Comparison of ENCODE assay signal across 11 mouse cellular contexts in genomic region chr7:89463775-89464592, GRCm38 (mm10). TPM values are rescaled to one million over a fixed set of nuclear protein-coding genes. Genes with fewer than 3 reads are reported as not detected.
DNase-seq lines count a peak whose midpoint lies in the region; ATAC-seq lines count a peak whose summit lies in the region.
"Had no signal": no experiment of that assay in that cellular context is flagged by ENCODE, and none has a peak within 500 bp of the region (broad histone marks: within the 10 kb centered on the region; RNA-seq: fewer than 3 reads in every experiment).

No protein-coding gene starts in this region.

- H3K9ac ChIP-seq in hindbrain, embryonic 12.5 days: no peak overlapping the region
- H3K9ac ChIP-seq in forebrain, embryonic 14.5 days (ENCODE audit: low read length): no peak overlapping the region
- H3K9ac ChIP-seq in limb, embryonic 13.5 days: no peak overlapping the region
- H3K9ac ChIP-seq: intestine, embryonic 15.5 days had no signal

- H3K27me3 ChIP-seq in hindbrain, embryonic 12.5 days: no peaks in the 10 kb centered on the region
- no peaks in the 10 kb centered on the region for H3K27me3 ChIP-seq in hindbrain, embryonic 10.5 days (ENCODE audit: insufficient read depth, poor library complexity, severe bottlenecking)
- no peaks in the 10 kb centered on the region for H3K27me3 ChIP-seq in forebrain, embryonic 14.5 days (replicated peaks; ENCODE audit: control insufficient read depth, insufficient read depth, low read length)
- H3K27me3 ChIP-seq in limb, embryonic 13.5 days: no peaks in the 10 kb centered on the region
- H3K27me3 ChIP-seq: intestine, embryonic 15.5 days had no signal

- no peak overlapping the region for H3K4me3 ChIP-seq in hindbrain, embryonic 12.5 days
- no peak overlapping the region for H3K4me3 ChIP-seq in hindbrain, embryonic 10.5 days
- H3K4me3 ChIP-seq in forebrain, embryonic 14.5 days (ENCODE audit: low read depth, low read length): no peak overlapping the region
- no peak overlapping the region for H3K4me3 ChIP-seq in limb, embryonic 13.5 days
- H3K4me3 ChIP-seq: intestine, embryonic 15.5 days had no signal

- no peaks in the 10 kb centered on the region for H3K36me3 ChIP-seq in hindbrain, embryonic 12.5 days
- H3K36me3 ChIP-seq in hindbrain, embryonic 10.5 days: no peaks in the 10 kb centered on the region
- H3K36me3 ChIP-seq in forebrain, embryonic 14.5 days (ENCODE audit: control insufficient read depth, insufficient read depth, low read length): no peaks in the 10 kb centered on the region
- H3K36me3 ChIP-seq in limb, embryonic 13.5 days: no peaks in the 10 kb centered on the region
- H3K36me3 ChIP-seq: intestine, embryonic 15.5 days had no signal

- 0 out of 2 replicates have a peak, but pooled peaks have one; percentile 19 for ATAC-seq in hindbrain, embryonic 12.5 days (ENCODE audit: low FRiP score)
- peak; percentile 78 for ATAC-seq in forebrain, embryonic 14.5 days
- ATAC-seq in limb, embryonic 13.5 days (ENCODE audit: low FRiP score, low read depth): 0 out of 2 replicates have a peak, but pooled peaks have one; percentile 49
- no peak for ATAC-seq in megakaryocyte-erythroid progenitor cell, adult 5-6 weeks (replicated peaks; ENCODE audit: low FRiP score, low TSS enrichment, poor library complexity, severe bottlenecking)
- ATAC-seq: intestine, embryonic 15.5 days had no signal

- no peaks in the 10 kb centered on the region for H3K4me1 ChIP-seq in hindbrain, embryonic 12.5 days
- H3K4me1 ChIP-seq in hindbrain, embryonic 10.5 days (replicated peaks): 0 out of 2 replicates have a peak, but pooled peaks cover 4% of the 10 kb centered on the region
- H3K4me1 ChIP-seq in forebrain, embryonic 14.5 days (ENCODE audit: control insufficient read depth, insufficient read depth, low read length): peaks cover 4% of the 10 kb centered on the region; the same call in 1 of the 2 replicates
- H3K4me1 ChIP-seq in limb, embryonic 13.5 days: peaks cover 43% of the 10 kb centered on the region
- H3K4me1 ChIP-seq: intestine, embryonic 15.5 days had no signal

- 70% methylated on average over 10 of the region's 10 CpGs for WGBS in hindbrain, embryonic 12.5 days
- WGBS in hindbrain, embryonic 10.5 days: 77% methylated on average over 10 of the region's 10 CpGs
- 47% methylated on average over 10 of the region's 10 CpGs for WGBS in forebrain, embryonic 14.5 days
- WGBS in limb, embryonic 13.5 days: 38% methylated on average over 10 of the region's 10 CpGs

- no peak overlapping the region for H3K4me2 ChIP-seq in hindbrain, embryonic 12.5 days (replicated peaks)
- H3K4me2 ChIP-seq in forebrain, embryonic 14.5 days (ENCODE audit: low read length): no peak overlapping the region
- no peak overlapping the region for H3K4me2 ChIP-seq in limb, embryonic 13.5 days (replicated peaks)
- H3K4me2 ChIP-seq: intestine, embryonic 15.5 days had no signal

- H3K9me3 ChIP-seq in hindbrain, embryonic 12.5 days (replicated peaks): no peaks in the 10 kb centered on the region
- H3K9me3 ChIP-seq in hindbrain, embryonic 10.5 days: no peaks in the 10 kb centered on the region
- H3K9me3 ChIP-seq in forebrain, embryonic 14.5 days (replicated peaks; ENCODE audit: control insufficient read depth, low read length): no peaks in the 10 kb centered on the region
- no peaks in the 10 kb centered on the region for H3K9me3 ChIP-seq in limb, embryonic 13.5 days
- H3K9me3 ChIP-seq: intestine, embryonic 15.5 days had no signal

- DNase-seq in hindbrain, embryonic 10.5 days (ENCODE audit: low spot score): no peak
- peak; percentile 3 for DNase-seq in cerebellum, adult 8-10 months
- peak; percentile 73 for DNase-seq in forebrain, embryonic 14.5 days (ENCODE audit: low spot score)
- DNase-seq in kidney, postnatal 14 days: no peak
- no peak for DNase-seq in adrenal gland, postnatal 4 days (ENCODE audit: low spot score in 2 of 2)
- DNase-seq: gastrocnemius, postnatal 36 days; lung, postnatal 10 days had no signal

- H3K27ac ChIP-seq in hindbrain, embryonic 12.5 days: no peak overlapping the region
- no peak overlapping the region for H3K27ac ChIP-seq in hindbrain, embryonic 10.5 days
- H3K27ac ChIP-seq in forebrain, embryonic 14.5 days (ENCODE audit: low read depth, low read length): no peak overlapping the region
- no peak overlapping the region for H3K27ac ChIP-seq in limb, embryonic 13.5 days
- H3K27ac ChIP-seq: intestine, embryonic 15.5 days had no signal

RNA-seq across cellular contexts. Expression of gene Fzd4, which starts 59.8 kb away (rescaled TPM):
- polyA plus RNA-seq in hindbrain, embryonic 12.5 days (2016; fragmentation: Nextera tagmentation; extraction: Ambion mirVana): 4.6 and 5.9 TPM in 2 replicates
- 3.0 and 4.4 TPM in 2 replicates for polyA plus RNA-seq in hindbrain, embryonic 10.5 days (2016; fragmentation: Nextera tagmentation; extraction: Ambion mirVana)
- polyA plus RNA-seq in forebrain, embryonic 14.5 days (2014; fragmentation: Nextera tagmentation; extraction: Ambion mirVana): 1.6 and 2.1 TPM in 2 replicates
- 15.1 and 16.5 TPM in 2 replicates for polyA plus RNA-seq in limb, embryonic 13.5 days (2015; fragmentation: Nextera tagmentation; extraction: Ambion mirVana)
- not detected in 2 replicates for total RNA-seq in megakaryocyte-erythroid progenitor cell, adult 5-6 weeks (2014; fragmentation: Nextera tagmentation)
- total RNA-seq in megakaryocyte-erythroid progenitor cell, adult 5-6 weeks (2017): 0.14 TPM in 1 of 2 replicates, not detected in the other
- 10 to 100 TPM; 44.2 to 47.6 TPM for total RNA-seq in adrenal gland, postnatal 4 days (2021)

RNA-seq across cellular contexts. Expression of gene Tmem135, which starts 60.0 kb away (rescaled TPM):
- 21.9 and 22.8 TPM in 2 replicates for polyA plus RNA-seq in hindbrain, embryonic 12.5 days (2016; fragmentation: Nextera tagmentation; extraction: Ambion mirVana)
- 14.9 and 15.0 TPM in 2 replicates for polyA plus RNA-seq in hindbrain, embryonic 10.5 days (2016; fragmentation: Nextera tagmentation; extraction: Ambion mirVana)
- polyA plus RNA-seq in forebrain, embryonic 14.5 days (2014; fragmentation: Nextera tagmentation; extraction: Ambion mirVana): 16.2 and 22.2 TPM in 2 replicates
- polyA plus RNA-seq in limb, embryonic 13.5 days (2015; fragmentation: Nextera tagmentation; extraction: Ambion mirVana): 21.2 and 22.9 TPM in 2 replicates
- total RNA-seq in megakaryocyte-erythroid progenitor cell, adult 5-6 weeks (2014; fragmentation: Nextera tagmentation): 20.8 and 21.9 TPM in 2 replicates
- total RNA-seq in megakaryocyte-erythroid progenitor cell, adult 5-6 weeks (2017): 15.5 and 19.1 TPM in 2 replicates
- 10 to 100 TPM; 82.0 to 87.5 TPM for total RNA-seq in adrenal gland, postnatal 4 days (2021)

Comparison
In these comparisons a context has a peak if more than half of its experiments do, and no peak if none do; other contexts are left out.
1. DNase-seq: peak in cerebellum, adult 8-10 months (single experiment) and forebrain, embryonic 14.5 days (single experiment); none in hindbrain, embryonic 10.5 days (single experiment), kidney, postnatal 14 days (single experiment) and adrenal gland, postnatal 4 days (0 of 2).